Mouse (Mus musculus) hindbrain, embryonic 10.5 days (tissue): ENCODE measurements around the gene Armc9. TPM values are rescaled to one million over a fixed set of nuclear protein-coding genes. Genes with fewer than 3 reads are reported as not detected.

Experiments used
- DNase-seq: peaks from one replicate; pipeline ENCODE4 v3.0.0-alpha.2; 2017; ENCODE audit warnings: low spot score
- H3K27ac ChIP-seq: fragments of 300-500 bp; sonication (generic); 2 replicates; pipeline ENCODE4 v1.5.1; 2016; ENCODE audit warnings: mild to moderate bottlenecking, moderate library complexity
- H3K27me3 ChIP-seq: fragments of 300-500 bp; sonication (generic); 2 replicates; pipeline ENCODE4 v1.6.1; 2016; ENCODE audit warnings: mild to moderate bottlenecking; ENCODE audit not compliant: poor library complexity, insufficient read depth, severe bottlenecking
- H3K36me3 ChIP-seq: fragments of 300-500 bp; sonication (generic); 2 replicates; pipeline ENCODE4 v1.6.1; 2016; ENCODE audit warnings: mild to moderate bottlenecking, moderate library complexity
- H3K4me1 ChIP-seq: fragments of 300-500 bp; sonication (generic); replicated peaks from 2 replicates; pipeline ENCODE4 v1.6.1; 2016; ENCODE audit warnings: mild to moderate bottlenecking
- H3K4me3 ChIP-seq: fragments of 300-500 bp; sonication (generic); 2 replicates; pipeline ENCODE4 v1.5.1; 2016; ENCODE audit warnings: mild to moderate bottlenecking, moderate library complexity
- H3K9me3 ChIP-seq: fragments of 300-500 bp; sonication (generic); 2 replicates; pipeline ENCODE4 v1.6.1; 2016; ENCODE audit warnings: mild to moderate bottlenecking, moderate library complexity
- WGBS: fragments of 180-500 bp; shearing (Covaris S2); methylation state at CpG from one replicate; pipeline ENCODE4 v1.1.7; 2016; 5-methylcytosine and 5-hydroxymethylcytosine counted together
- polyA plus RNA-seq: library from polyadenylated mRNA; unstranded; fragments of >200 nt; fragmentation: Nextera tagmentation; extraction: Ambion mirVana; gene quantifications from 2 replicates; pipeline ENCODE4 v1.2.1, GENCODE M21; 2016

Armc9 gene
- polyA plus RNA-seq, 1 experiment from 2014 or later: 39.3 TPM

DNA sequence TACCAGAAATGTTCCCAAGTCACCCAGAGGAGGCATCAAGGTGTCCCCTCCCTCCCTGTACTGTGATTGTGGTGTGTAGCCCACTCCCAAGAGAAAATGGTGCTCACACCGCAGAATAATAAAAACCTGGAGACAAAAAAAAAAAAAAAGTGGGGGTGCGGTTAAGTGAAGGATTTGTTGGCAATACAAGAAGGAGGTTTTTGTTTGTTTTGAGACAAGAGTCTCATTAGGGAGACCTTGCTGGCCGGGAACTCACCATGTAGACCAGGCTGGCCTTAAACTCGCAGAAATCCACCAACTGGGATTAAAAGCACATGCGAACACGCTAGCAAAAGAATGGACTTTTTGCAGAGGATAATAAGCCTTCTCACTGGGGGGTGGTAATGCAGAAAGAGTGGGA is 148.0 kb downstream of the Armc9 start, which contains the start of gene B3gnt7:
Gene B3gnt7, plus strand, starts transcription at position 301 of the 400 bp plus-strand sequence.
- Histone ChIP-seq H3K9me3 (peaks cover 4% of the 10 kb centered on the region; the same call in 1 of the 2 replicates), H3K36me3 (peaks cover 13% of the 10 kb centered on the region; the same call in 1 of the 2 replicates), H3K4me3 (peak within 1 kb of the TSS; percentile 67), H3K27ac (peak within 1 kb of the TSS; percentile 79), H3K27me3 (peaks cover 85% of the 10 kb centered on the region), H3K4me1 (peaks cover 43% of the 10 kb centered on the region)
- 22% methylated on average over 6 of the region's 6 CpGs for WGBS
- DNase-seq: no peak

DNA sequence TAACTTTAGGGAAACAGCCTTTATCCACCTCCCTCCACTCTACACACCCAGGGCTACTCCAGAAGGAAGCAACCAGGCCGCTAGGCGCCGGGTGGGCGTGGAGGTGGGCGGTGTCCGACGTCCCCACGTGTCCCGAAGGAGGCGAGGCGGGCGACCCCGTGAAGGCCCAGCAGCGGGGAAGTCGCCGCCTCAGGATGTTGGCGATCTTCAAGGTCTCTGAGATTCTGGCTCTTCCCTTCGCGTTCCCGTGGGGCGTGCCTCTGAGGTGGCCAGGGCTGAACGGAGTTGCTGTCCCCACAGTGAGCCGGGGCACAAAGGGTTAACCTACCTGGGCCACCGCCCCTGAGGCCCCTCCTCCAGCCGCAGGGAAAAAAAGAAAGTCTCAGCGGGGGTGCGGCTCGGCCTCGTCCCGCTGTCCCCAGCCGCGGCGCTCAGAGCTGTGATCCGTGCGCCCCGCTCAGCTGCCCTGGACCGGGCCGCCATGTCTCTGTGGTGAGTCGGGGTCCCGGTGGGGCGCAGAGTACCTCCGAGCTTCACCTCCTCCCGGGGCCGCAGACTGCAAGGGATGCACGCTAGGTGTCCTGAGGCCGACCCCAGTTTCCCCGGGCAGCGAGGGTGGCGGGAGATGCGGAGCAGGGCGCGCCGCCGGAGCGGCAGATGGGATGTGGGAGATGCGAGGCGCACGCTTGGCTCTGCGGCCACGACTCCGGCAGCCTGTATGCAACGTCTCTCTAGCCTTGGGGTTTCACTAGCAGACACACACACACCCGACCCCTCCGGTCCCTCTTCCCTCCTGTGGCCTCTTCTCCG is 148.7 kb downstream of the Armc9 start:
- Histone ChIP-seq H3K27me3 (peaks cover 87% of the 10 kb centered on the region), H3K27ac (peak overlapping the region; percentile 79), H3K36me3 (peaks cover 13% of the 10 kb centered on the region; the same call in 1 of the 2 replicates), H3K4me1 (peaks cover 49% of the 10 kb centered on the region), H3K9me3 (peaks cover 4% of the 10 kb centered on the region; the same call in 1 of the 2 replicates), H3K4me3 (peak overlapping the region; percentile 67)
- under 1% methylated on average over 65 of the region's 65 CpGs for WGBS
- DNase-seq: peak; percentile 75

DNA sequence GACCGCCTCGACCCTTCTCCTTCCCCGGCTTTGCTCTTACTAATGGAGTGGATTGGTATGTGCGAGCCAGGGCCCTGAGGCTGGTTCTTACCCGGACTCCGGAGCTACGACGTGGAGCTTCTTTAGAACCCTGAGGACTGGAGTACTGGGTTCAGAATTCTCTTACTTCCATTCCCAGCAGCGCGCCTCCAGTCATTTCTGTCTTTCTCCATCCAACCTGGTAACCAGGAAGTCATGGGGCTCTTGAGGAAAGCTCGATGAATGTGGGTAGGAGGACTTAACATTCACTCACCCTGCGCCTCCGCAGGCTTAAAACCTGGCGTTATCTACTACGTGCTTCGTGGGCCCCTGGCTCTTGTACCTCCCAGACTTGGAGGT is 149.3 kb downstream of the Armc9 start:
- H3K9me3 ChIP-seq: peaks cover 4% of the 10 kb centered on the region; the same call in 1 of the 2 replicates
- peak overlapping the region; percentile 67 for H3K4me3 ChIP-seq
- peaks cover 54% of the 10 kb centered on the region for H3K4me1 ChIP-seq
- H3K27ac ChIP-seq: no peak overlapping the region; the same call in 1 of the 2 replicates
- 3% methylated on average over 16 of the region's 16 CpGs for WGBS
- H3K27me3 ChIP-seq: peaks cover 89% of the 10 kb centered on the region
- DNase-seq: no peak
- peaks cover 13% of the 10 kb centered on the region; the same call in 1 of the 2 replicates for H3K36me3 ChIP-seq

DNA sequence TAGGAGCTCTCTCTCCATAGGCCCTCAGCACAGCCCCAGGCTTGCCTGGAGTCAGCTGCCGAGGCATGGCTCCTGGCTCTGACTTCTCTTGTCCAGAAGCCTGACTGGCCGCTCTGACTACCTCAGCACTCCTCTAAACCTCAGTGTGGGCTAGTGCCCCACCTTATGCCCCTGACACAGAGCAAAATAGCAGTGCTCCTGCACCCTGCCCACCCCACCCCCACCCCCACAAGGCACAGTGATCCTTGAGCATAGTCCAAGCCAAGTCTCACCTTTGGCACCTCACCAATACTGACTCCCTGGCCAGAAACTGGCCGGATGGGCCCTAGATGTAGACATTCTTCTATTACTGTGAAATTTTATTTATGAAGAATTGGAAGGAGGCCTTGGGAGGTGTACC is 152.1 kb downstream of the Armc9 start:
- 83% methylated on average over 3 of the region's 3 CpGs for WGBS
- peaks cover 74% of the 10 kb centered on the region for H3K27me3 ChIP-seq

DNA sequence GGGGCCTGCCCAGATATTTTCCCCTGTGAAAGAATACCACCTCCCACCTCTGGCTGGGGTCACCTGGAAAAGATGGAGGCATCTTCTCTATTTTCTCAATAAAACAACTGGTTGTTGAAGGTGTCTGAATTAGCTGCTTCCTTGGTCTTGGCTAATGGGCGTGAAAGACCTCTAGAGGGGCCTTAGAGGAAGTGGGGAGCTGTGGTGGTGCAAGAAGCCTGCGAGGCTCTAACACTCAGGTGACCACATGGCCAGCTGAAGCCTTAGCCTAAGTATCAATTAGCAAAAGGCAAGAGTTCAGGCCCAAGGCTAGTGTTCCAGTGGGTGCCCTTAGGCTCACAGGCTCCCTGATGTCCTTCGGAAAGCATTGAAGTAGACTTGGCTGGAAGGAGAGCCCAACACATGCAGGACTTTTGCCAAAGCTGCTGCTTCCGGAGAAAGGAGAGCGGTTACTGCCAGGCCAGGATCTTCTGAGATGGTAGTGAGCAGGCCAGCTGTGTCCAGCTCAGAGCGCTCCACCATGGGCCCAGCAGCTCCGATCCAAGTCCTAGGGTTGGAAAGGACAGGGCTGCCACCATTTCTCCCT is 152.7 kb downstream of the Armc9 start:
- no peak for DNase-seq
- peaks cover 68% of the 10 kb centered on the region for H3K27me3 ChIP-seq
- peaks cover 13% of the 10 kb centered on the region; the same call in 1 of the 2 replicates for H3K36me3 ChIP-seq
- no peak overlapping the region for H3K4me3 ChIP-seq
- WGBS: 91% methylated on average over 7 of the region's 7 CpGs
- H3K9me3 ChIP-seq: peaks cover 4% of the 10 kb centered on the region; the same call in 1 of the 2 replicates
- peaks cover 58% of the 10 kb centered on the region for H3K4me1 ChIP-seq
- H3K27ac ChIP-seq: no peak overlapping the region

More for the DNA sequence above, 152.1 kb downstream of the Armc9 start:
- no peak overlapping the region for H3K4me3 ChIP-seq
- peaks cover 13% of the 10 kb centered on the region; the same call in 1 of the 2 replicates for H3K36me3 ChIP-seq
- H3K9me3 ChIP-seq: peaks cover 4% of the 10 kb centered on the region; the same call in 1 of the 2 replicates
- peaks cover 61% of the 10 kb centered on the region for H3K4me1 ChIP-seq
- DNase-seq: no peak
- H3K27ac ChIP-seq: no peak overlapping the region

DNA sequence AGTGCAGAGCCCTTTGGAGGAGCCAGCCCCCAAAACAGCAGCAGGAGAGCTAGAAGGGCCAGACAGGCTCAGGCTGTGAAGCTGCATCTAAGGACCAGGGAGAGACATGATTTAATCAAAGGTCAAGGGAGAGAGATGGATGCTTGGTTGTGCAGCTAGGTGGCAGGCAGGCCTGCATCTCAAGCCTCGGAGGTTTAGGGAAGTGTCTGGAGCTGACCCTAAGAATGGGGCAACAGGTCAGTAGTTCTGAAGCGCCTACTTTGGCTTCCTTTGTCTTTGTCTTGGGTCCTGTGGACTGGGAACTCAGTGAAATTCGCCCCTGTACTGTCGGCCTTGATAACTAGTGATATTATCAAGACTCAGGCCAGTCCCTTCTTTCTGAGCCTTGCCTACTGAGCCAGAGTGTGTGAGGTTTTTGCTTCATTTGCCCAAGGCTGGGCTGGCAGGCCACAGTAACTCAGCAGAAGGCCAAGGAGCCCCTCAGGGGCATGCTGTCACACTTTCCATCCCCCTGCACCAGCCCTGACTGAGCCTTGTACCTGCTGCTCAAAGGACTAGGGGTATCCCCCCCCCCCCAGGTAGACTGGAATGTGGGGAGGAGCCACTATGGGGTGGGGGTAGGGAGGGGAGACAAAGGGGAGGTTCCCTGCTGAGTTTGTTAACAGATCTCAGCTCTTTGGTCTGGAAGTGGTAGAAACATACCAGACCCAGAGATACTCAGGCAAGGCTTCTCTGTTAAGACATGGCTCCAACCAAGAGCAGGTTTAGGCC is 153.5 kb downstream of the Armc9 start:
- 21% methylated on average over 4 of the region's 4 CpGs for WGBS
- no peak for DNase-seq
- Histone ChIP-seq H3K4me3 (no peak overlapping the region), H3K9me3 (peaks cover 4% of the 10 kb centered on the region; the same call in 1 of the 2 replicates), H3K36me3 (peaks cover 13% of the 10 kb centered on the region; the same call in 1 of the 2 replicates), H3K27me3 (peaks cover 60% of the 10 kb centered on the region), H3K27ac (peak overlapping the region; percentile 62; the same call in 1 of the 2 replicates), H3K4me1 (peaks cover 50% of the 10 kb centered on the region)

DNA sequence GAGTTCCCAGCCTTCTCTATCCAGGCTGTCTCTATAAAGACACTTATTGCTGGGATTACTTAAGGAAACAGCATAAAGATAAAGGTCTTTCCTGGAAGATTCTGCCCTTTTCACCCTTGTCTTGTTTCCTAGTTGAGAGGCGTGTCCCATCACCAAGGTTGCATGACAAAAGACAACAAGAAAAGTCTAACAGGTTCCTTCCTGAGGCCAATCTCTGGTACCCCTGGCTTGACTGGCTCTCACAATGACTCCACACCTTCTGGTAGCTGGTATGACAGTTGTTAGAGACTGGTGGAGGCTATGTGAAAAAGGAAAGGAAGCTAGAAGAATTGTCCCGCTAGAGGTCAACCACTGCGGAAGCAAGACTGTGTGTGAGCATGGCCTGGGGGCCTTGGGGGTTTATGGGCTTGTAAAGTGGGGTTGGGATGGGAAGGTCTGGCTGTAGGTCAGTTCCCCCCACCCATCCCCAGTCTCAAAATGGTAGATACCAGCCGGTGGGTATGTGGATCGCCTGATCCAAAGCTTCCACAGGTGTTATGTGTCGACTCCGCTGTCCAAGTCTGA is 154.8 kb downstream of the Armc9 start:
- Histone ChIP-seq H3K4me3 (no peak overlapping the region), H3K4me1 (peaks cover 43% of the 10 kb centered on the region), H3K36me3 (peaks cover 13% of the 10 kb centered on the region; the same call in 1 of the 2 replicates), H3K9me3 (peaks cover 4% of the 10 kb centered on the region; the same call in 1 of the 2 replicates), H3K27ac (no peak overlapping the region), H3K27me3 (peaks cover 47% of the 10 kb centered on the region)
- WGBS: 90% methylated on average over 7 of the region's 7 CpGs
- DNase-seq: no peak

DNA sequence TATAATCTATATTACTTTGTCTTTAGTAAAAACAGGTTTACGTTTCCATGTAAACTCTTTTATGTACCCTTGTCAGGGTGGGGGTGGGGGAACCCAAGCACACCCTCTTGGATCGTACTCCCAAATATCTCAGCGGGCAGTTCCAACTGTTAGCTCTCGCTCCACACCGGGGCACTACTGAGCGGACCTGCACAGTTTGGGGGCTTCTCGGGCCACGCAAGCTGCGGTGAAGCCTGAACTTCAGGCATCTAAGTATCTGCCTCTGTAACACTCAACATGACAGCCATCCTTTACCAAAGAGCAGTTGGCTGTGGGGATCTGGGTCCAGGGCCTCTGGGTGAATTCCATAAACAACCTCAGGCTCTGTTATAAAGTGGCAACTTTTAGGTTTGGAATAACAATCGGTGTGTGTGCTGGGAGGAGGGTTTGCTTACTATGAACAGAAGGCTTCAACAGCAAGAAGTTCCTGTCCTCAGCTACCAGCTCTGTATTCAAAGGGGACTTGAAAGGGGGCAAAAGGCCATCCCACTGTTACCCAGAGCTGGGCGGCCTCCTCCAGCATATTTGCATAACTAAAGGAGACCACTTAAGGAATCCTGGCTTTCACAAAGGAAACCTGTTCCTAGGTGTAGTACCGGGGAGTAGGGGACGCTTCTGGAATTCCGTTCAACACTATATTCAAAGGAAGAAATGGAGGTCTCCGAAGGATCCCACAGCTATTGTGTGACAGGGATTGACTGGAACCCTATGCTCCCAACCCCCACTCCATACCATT is 156.1 kb downstream of the Armc9 start:
- WGBS: 11% methylated on average over 15 of the region's 15 CpGs
- peak; percentile 51 for DNase-seq
- H3K9me3 ChIP-seq: no peaks in the 10 kb centered on the region
- H3K27ac ChIP-seq: peak overlapping the region; percentile 78
- H3K4me1 ChIP-seq: peaks cover 43% of the 10 kb centered on the region
- peak overlapping the region; percentile 13; the same call in 1 of the 2 replicates for H3K4me3 ChIP-seq
- peaks cover 7% of the 10 kb centered on the region; the same call in 1 of the 2 replicates for H3K36me3 ChIP-seq
- H3K27me3 ChIP-seq: peaks cover 33% of the 10 kb centered on the region

DNA sequence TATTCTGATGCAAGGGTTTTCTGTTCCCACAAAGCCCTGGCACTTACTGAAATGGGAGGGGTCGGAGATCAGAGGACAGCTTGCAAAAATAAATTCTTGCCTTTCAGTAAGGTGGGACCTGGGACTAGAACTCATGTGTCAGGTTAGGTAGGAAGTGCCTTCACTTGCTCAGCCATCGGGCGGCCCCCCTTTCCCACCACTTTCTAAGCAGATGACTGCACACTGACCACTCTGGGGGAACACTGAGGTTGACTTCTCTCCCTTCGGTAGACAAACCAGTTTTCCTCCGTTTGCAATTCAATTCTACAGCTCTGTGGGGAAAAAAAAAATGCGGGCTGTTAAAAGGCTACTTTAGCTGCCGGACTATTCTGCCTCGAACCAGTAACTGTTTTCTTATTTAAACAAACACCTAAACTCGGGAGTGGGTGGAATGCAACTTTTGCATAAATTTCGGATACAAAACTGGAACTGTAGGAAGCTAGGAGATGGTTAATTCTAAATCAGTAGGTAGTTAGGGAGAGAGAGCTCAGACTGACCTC is 157.0 kb downstream of the Armc9 start:
- H3K9me3 ChIP-seq: no peaks in the 10 kb centered on the region
- WGBS: 21% methylated on average over 10 of the region's 10 CpGs
- DNase-seq: no peak
- H3K27ac ChIP-seq: peak overlapping the region; percentile 78; the same call in 1 of the 2 replicates
- peaks cover 25% of the 10 kb centered on the region for H3K27me3 ChIP-seq
- peaks cover 43% of the 10 kb centered on the region for H3K4me1 ChIP-seq
- 0 out of 2 replicates have a peak, but pooled peaks cover 2% of the 10 kb centered on the region for H3K36me3 ChIP-seq
- peak overlapping the region; percentile 13; the same call in 1 of the 2 replicates for H3K4me3 ChIP-seq

DNA sequence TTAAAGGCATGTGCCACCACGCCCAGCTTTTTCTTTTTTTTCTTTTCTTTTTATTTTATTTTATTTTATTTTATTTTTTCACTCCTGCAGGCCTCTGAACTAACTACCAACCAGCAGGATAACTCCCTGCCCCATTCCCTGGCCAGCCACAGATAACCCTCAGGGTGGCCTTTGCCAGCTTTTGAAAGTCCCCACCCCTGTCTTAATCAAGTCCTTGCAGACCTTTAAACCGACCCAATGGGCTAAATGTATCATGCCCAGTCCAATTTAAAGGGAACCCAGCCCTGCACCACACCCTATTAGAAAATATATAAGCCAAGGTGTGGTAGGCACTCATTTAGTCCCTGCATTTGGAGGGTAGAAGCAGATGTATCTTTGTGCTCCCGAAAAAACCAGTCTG is 157.7 kb downstream of the Armc9 start:
- peaks cover 43% of the 10 kb centered on the region for H3K4me1 ChIP-seq
- WGBS: 75% methylated on average over 3 of the region's 3 CpGs
- peaks cover 18% of the 10 kb centered on the region for H3K27me3 ChIP-seq
- no peak overlapping the region for H3K27ac ChIP-seq
- no peak for DNase-seq
- H3K36me3 ChIP-seq: no peaks in the 10 kb centered on the region
- H3K9me3 ChIP-seq: no peaks in the 10 kb centered on the region
- no peak overlapping the region for H3K4me3 ChIP-seq

DNA sequence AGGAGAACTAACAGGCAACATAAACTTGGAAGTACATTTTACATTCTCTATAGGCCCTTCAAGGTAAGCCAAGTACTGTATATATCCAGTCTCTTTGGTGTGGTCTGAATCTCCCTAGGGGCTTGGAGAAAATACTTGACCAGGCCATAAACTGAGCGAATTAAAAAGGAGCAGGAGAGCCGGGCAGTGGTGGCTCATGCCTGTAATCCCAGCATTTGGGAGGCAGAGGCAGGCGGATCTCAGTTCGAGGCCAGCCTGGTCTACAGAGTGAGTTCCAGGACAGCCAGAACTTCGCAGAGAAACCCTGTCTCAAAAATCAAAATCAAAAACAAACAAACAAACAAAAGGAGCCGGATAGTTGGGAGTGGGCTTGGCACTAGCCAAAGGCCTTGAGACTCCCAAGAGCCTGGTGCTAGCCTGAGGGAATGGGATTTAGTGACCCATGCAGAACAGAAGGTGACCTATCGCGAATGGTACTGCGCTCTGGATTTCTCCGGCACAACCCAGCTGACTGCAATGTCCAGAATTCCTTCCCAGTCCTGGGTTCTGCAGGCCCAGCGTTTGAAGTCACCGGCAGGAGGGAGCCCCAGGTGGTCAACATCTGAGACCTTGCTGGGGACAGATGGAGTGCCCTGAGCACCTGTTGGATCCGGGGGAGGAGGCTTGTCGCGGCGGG is 158.7 kb downstream of the Armc9 start:
- DNase-seq: peak; percentile 28
- Histone ChIP-seq H3K9me3 (no peaks in the 10 kb centered on the region), H3K27ac (no peak overlapping the region), H3K36me3 (no peaks in the 10 kb centered on the region), H3K4me1 (peaks cover 37% of the 10 kb centered on the region), H3K4me3 (peak overlapping the region; percentile 16; the same call in 1 of the 2 replicates), H3K27me3 (peaks cover 8% of the 10 kb centered on the region; the same call in 1 of the 2 replicates)
- WGBS: 41% methylated on average over 16 of the region's 16 CpGs
